Mouse (Mus musculus) bone marrow, adult 2 months (tissue): ENCODE results near the gene Dguok. TPM values are rescaled to one million over a fixed set of nuclear protein-coding genes. Genes with fewer than 3 reads are reported as not detected.

ENCODE experiments used
- H3K27ac ChIP-seq: fragments of 200-500 bp; 2 replicates; pipeline ENCODE4 v1.5.1; 2012; ENCODE audit warnings: low read depth, mild to moderate bottlenecking, control low read depth, inconsistent platforms, low read length; ENCODE audit not compliant: control insufficient read depth, poor library complexity, insufficient read depth
- H3K4me1 ChIP-seq: fragments of 200-500 bp; 2 replicates; pipeline ENCODE4 v1.6.1; 2011; ENCODE audit warnings: low read length; ENCODE audit not compliant: control insufficient read depth, insufficient read depth
- H3K4me3 ChIP-seq: fragments of 200-500 bp; replicated peaks from 2 replicates; pipeline ENCODE3; 2011; ENCODE audit warnings: mild to moderate bottlenecking, low read depth, low read length, control low read depth; ENCODE audit not compliant: control insufficient read depth
- CTCF ChIP-seq: fragments of 200-500 bp; IDR thresholded peaks from 2 replicates; pipeline ENCODE4 v1.5.1; 2011; ENCODE audit warnings: low read length, control low read depth; ENCODE audit not compliant: control insufficient read depth, insufficient read depth
- POLR2A ChIP-seq: fragments of 200-500 bp; IDR thresholded peaks from 2 replicates; pipeline ENCODE4 v1.6.1; 2011; ENCODE audit warnings: low read depth, mild to moderate bottlenecking, control low read depth, low read length, borderline replicate concordance; ENCODE audit not compliant: control insufficient read depth
- WGBS: fragments of 180-500 bp; shearing (Covaris S2); methylation state at CpG from one replicate; pipeline ENCODE4 v1.1.7; 2018; 5-methylcytosine and 5-hydroxymethylcytosine counted together
- polyA plus RNA-seq: library from polyadenylated mRNA; stranded (reverse); fragments of >200 nt; gene quantifications from 2 replicates; pipeline ENCODE4 v1.2.4, GENCODE M21; 2011; ENCODE audit warnings: low replicate concordance; ENCODE audit not compliant: missing spikeins, insufficient read depth, insufficient read length

Gene Dguok
- polyA plus RNA-seq, 1 experiment: 38.4 TPM

- H3K27ac ChIP-seq: no peak overlapping the region
- no peak for TF ChIP-seq CTCF
- TF ChIP-seq POLR2A: no peak
- peaks cover 1% of the 10 kb centered on the region for H3K4me1 ChIP-seq
- WGBS: 75% methylated on average over 3 of the region's 3 CpGs
- no peak overlapping the region for H3K4me3 ChIP-seq
Measured at GRCm38 (mm10) chr6:83437225-83437624, 69.5 kb downstream of the Dguok start.

DNA sequence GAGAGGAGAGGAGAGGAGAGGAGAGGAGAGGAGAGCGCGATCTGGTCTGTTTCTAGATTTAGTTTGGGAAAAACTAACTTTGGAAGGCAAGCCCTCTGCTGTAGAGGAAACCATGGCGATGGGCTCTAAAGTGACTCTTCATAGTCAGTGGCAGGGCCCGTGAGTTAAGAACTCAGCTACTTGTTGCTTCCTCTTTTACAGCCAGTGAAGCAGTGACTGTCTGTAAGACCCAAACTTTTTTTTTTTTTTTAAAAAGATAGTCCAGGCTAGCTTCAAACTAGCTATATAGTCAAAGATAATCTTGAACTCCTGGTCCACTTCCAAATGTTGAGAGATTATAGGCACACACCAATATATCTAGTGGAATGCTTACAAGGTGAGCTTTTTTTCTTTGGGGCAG is 70.2 kb downstream of the Dguok start:
- 39% methylated on average over 4 of the region's 4 CpGs for WGBS
- peaks cover 1% of the 10 kb centered on the region for H3K4me1 ChIP-seq
- H3K27ac ChIP-seq: no peak overlapping the region
- H3K4me3 ChIP-seq: no peak overlapping the region
- TF ChIP-seq POLR2A (no peak), CTCF (no peak)

DNA sequence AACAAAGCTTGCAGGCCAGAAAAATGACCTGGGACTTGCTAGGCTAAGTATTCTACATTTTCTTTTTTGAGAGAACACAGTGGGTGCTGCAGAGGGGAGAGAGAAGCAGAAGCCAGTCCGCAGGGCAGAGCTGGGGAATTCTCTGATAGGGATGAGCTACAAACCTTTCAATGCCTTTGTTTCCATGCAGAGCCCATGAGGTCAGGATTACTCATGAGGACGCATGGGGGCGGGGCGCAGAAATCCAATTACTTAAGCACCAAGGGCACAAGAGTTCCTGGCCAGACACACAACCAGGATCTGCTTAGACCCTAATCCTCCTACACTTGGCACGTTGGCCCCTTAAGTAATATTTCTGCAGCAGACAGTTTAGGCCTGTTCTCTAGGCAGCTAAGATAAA is 71.6 kb downstream of the Dguok start:
- Histone ChIP-seq H3K27ac (no peak overlapping the region), H3K4me1 (no peaks in the 10 kb centered on the region; the same call in none of the 2 replicates), H3K4me3 (no peak overlapping the region)
- 86% methylated on average over 5 of the region's 5 CpGs for WGBS
- no peak for TF ChIP-seq POLR2A
- TF ChIP-seq CTCF: no peak

- TF ChIP-seq POLR2A (no peak), CTCF (no peak)
- no peaks in the 10 kb centered on the region; the same call in 1 of the 2 replicates for H3K4me1 ChIP-seq
Measured at GRCm38 (mm10) chr6:83433546-83433945, 73.2 kb downstream of the Dguok start.

DNA sequence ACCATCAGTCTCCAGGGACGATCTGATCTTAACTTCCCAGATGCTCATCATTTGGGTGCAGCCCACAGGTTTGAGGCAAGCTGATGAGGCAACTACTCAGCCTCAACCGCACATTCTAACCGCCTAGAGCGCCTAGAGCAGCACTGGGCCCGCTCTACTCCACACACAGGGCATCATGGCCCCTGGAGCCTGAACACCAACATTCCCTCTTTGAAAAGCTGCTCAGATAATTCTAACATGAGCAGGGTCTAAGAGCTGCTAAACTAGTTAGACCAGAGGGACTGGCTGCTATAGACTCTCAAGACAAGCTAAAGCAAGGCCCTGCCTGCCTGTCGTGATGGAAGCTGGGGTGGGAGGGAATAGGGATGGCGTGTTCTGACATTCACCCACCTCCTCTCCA is 73.8 kb downstream of the Dguok start:
- Histone ChIP-seq H3K4me3 (no peak overlapping the region), H3K27ac (no peak overlapping the region), H3K4me1 (no peaks in the 10 kb centered on the region; the same call in 1 of the 2 replicates)
- TF ChIP-seq CTCF: no peak
- TF ChIP-seq POLR2A: no peak
- 58% methylated on average over 7 of the region's 7 CpGs for WGBS

More at GRCm38 (mm10) chr6:83433546-83433945, 73.2 kb downstream of the Dguok start:
- no peak overlapping the region for H3K4me3 ChIP-seq
- WGBS: 56% methylated on average over 4 of the region's 4 CpGs
- H3K27ac ChIP-seq: no peak overlapping the region

Other genes starting within 250 kb of the Dguok start
- 22.0 and 30.0 TPM in 2 replicates for gene Mthfd2, start 181.1 kb downstream of the Dguok start, polyA plus RNA-seq
- gene Mob1a, start 181.0 kb downstream of the Dguok start, polyA plus RNA-seq: 24.6 and 31.2 TPM in 2 replicates
- gene Bola3, start 157.8 kb downstream of the Dguok start, polyA plus RNA-seq: 128 and 170 TPM in 2 replicates
- 23.1 and 35.7 TPM in 2 replicates for gene Tet3, start 47.9 kb downstream of the Dguok start, polyA plus RNA-seq
- gene Actg2, start 29.3 kb upstream of the Dguok start, polyA plus RNA-seq: 3.2 TPM in 1 of 2 replicates, not detected in the other
- gene Stambp, start 65.8 kb upstream of the Dguok start, polyA plus RNA-seq: 5.0 and 14.6 TPM in 2 replicates
- 1.6 TPM in 1 of 2 replicates, not detected in the other for gene Clec4f, start 149.2 kb upstream of the Dguok start, polyA plus RNA-seq
- not detected in 2 replicates for gene Cd207, start 170.9 kb upstream of the Dguok start, polyA plus RNA-seq
- gene Vax2, start 204.3 kb upstream of the Dguok start, polyA plus RNA-seq: not detected in 2 replicates
- gene Atp6v1b1, start 236.0 kb upstream of the Dguok start, polyA plus RNA-seq: not detected in 2 replicates